Mouse (Mus musculus): ENCODE measurements around the gene Igfbp6. TPM values are rescaled to one million over a fixed set of nuclear protein-coding genes. Genes with fewer than 3 reads are reported as not detected.

The Igfbp6 gene
- polyA plus RNA-seq, 1 experiment = 25.5 TPM

GRCm38 (mm10) chr15:102116753-102117415 is 27.3 kb upstream of the Igfbp6 start:
- Histone ChIP-seq H3K36me3 (ENCODE audit: control insufficient read depth, insufficient read depth, low read length) (no peaks in the 10 kb centered on the region), H3K27me3 (ENCODE audit: control insufficient read depth, insufficient read depth, low read length) (no peaks in the 10 kb centered on the region), H3K4me1 (ENCODE audit: control insufficient read depth, insufficient read depth, low read length) (peaks cover 3% of the 10 kb centered on the region), H3K27ac (ENCODE audit: control insufficient read depth, insufficient read depth, low read depth, low read length) (no peak overlapping the region), H3K4me3 (ENCODE audit: control insufficient read depth, low read depth, low read length) (peak overlapping the region; percentile 68)
- TF ChIP-seq CTCF (IDR thresholded peaks at IDR 0.05; ENCODE audit: control insufficient read depth, insufficient read depth, insufficient replicate concordance, low read depth, low read length) (peak; percentile 6; the same call in 1 of the 2 replicates), POLR2A (IDR thresholded peaks at IDR 0.05; ENCODE audit: control insufficient read depth, low read depth, low read length) (no peak; the same call in 1 of the 2 replicates)

GRCm38 (mm10) chr15:102117461-102118443 is 26.4 kb upstream of the Igfbp6 start:
- Histone ChIP-seq H3K27me3 (ENCODE audit: control insufficient read depth, insufficient read depth, low read length) (no peaks in the 10 kb centered on the region), H3K36me3 (ENCODE audit: control insufficient read depth, insufficient read depth, low read length) (no peaks in the 10 kb centered on the region), H3K4me1 (ENCODE audit: control insufficient read depth, insufficient read depth, low read length) (peaks cover 3% of the 10 kb centered on the region), H3K4me3 (ENCODE audit: control insufficient read depth, low read depth, low read length) (peak overlapping the region; percentile 68), H3K27ac (ENCODE audit: control insufficient read depth, insufficient read depth, low read depth, low read length) (no peak overlapping the region)
- TF ChIP-seq POLR2A (IDR thresholded peaks at IDR 0.05; ENCODE audit: control insufficient read depth, low read depth, low read length) (no peak), CTCF (IDR thresholded peaks at IDR 0.05; ENCODE audit: control insufficient read depth, insufficient read depth, insufficient replicate concordance, low read depth, low read length) (peak; percentile 25; the same call in 1 of the 2 replicates)

DNA sequence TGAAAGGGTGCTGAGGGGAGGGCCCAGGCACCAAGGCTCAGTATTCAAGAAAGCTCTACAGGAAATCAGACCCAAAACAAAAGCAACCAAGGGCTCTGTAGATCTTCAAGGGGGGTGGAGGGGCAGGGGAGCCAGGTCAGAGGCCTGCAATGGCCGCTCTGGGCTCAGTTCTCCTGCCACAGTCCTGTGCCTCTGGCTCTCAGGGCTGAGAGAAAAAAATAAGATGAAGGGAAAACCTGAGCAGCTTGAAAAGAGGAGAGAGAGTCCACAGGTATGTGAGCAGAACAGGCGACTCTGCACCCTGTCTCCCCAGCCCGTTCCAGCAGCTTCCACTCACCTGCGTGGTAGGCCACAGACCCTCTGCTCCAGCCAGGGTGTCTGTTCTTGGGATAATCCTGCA is 25.6 kb upstream of the Igfbp6 start:
- Histone ChIP-seq H3K27ac (ENCODE audit: control insufficient read depth, insufficient read depth, low read depth, low read length) (peak overlapping the region; percentile 35; the same call in 1 of the 2 replicates), H3K4me1 (ENCODE audit: control insufficient read depth, insufficient read depth, low read length) (peaks cover 3% of the 10 kb centered on the region), H3K36me3 (ENCODE audit: control insufficient read depth, insufficient read depth, low read length) (no peaks in the 10 kb centered on the region), H3K4me3 (ENCODE audit: control insufficient read depth, low read depth, low read length) (peak overlapping the region; percentile 68), H3K27me3 (ENCODE audit: control insufficient read depth, insufficient read depth, low read length) (no peaks in the 10 kb centered on the region)
- no peak for TF ChIP-seq CTCF (IDR thresholded peaks at IDR 0.05; ENCODE audit: control insufficient read depth, insufficient read depth, insufficient replicate concordance, low read depth, low read length)
- TF ChIP-seq POLR2A (IDR thresholded peaks at IDR 0.05; ENCODE audit: control insufficient read depth, low read depth, low read length) = peak; percentile 38; the same call in 1 of the 2 replicates

GRCm38 (mm10) chr15:102119121-102119830 is 24.9 kb upstream of the Igfbp6 start:
- H3K36me3 ChIP-seq (ENCODE audit: control insufficient read depth, insufficient read depth, low read length) = no peaks in the 10 kb centered on the region

DNA sequence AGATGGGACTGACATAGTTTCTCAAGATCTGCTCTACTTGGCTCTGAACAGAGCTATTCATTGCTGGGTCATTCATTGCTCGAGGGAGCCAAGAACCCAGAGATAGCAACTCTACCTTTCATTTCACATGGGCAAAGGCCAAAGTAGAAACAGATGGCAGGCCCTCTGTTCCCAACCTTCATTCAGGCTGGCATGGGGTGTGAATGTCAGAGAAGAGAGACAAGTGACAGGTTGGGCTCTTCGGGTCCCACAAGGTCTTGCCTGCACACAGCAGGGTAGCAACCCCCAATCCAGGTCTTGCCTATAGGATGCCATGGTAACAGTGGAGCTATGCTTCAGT is 24.4 kb upstream of the Igfbp6 start:
- H3K27me3 ChIP-seq (ENCODE audit: control insufficient read depth, insufficient read depth, low read length) = no peaks in the 10 kb centered on the region
- peaks cover 3% of the 10 kb centered on the region for H3K4me1 ChIP-seq (ENCODE audit: control insufficient read depth, insufficient read depth, low read length)
- no peaks in the 10 kb centered on the region for H3K36me3 ChIP-seq (ENCODE audit: control insufficient read depth, insufficient read depth, low read length)
- no peak for TF ChIP-seq POLR2A (IDR thresholded peaks at IDR 0.05; ENCODE audit: control insufficient read depth, low read depth, low read length)
- no peak for TF ChIP-seq CTCF (IDR thresholded peaks at IDR 0.05; ENCODE audit: control insufficient read depth, insufficient read depth, insufficient replicate concordance, low read depth, low read length)
- no peak overlapping the region; the same call in 1 of the 2 replicates for H3K27ac ChIP-seq (ENCODE audit: control insufficient read depth, insufficient read depth, low read depth, low read length)
- H3K4me3 ChIP-seq (ENCODE audit: control insufficient read depth, low read depth, low read length) = peak overlapping the region; percentile 68; the same call in 1 of the 2 replicates

More at GRCm38 (mm10) chr15:102119121-102119830, 24.9 kb upstream of the Igfbp6 start:
- Histone ChIP-seq H3K4me3 (ENCODE audit: control insufficient read depth, low read depth, low read length) (peak overlapping the region; percentile 68), H3K4me1 (ENCODE audit: control insufficient read depth, insufficient read depth, low read length) (peaks cover 3% of the 10 kb centered on the region), H3K27me3 (ENCODE audit: control insufficient read depth, insufficient read depth, low read length) (no peaks in the 10 kb centered on the region), H3K27ac (ENCODE audit: control insufficient read depth, insufficient read depth, low read depth, low read length) (peak overlapping the region; percentile 35; the same call in 1 of the 2 replicates)
- TF ChIP-seq POLR2A (IDR thresholded peaks at IDR 0.05; ENCODE audit: control insufficient read depth, low read depth, low read length) (no peak), CTCF (IDR thresholded peaks at IDR 0.05; ENCODE audit: control insufficient read depth, insufficient read depth, insufficient replicate concordance, low read depth, low read length) (no peak)

- H3K4me3 ChIP-seq (ENCODE audit: control insufficient read depth, low read depth, low read length) = peak overlapping the region; percentile 10; the same call in 1 of the 2 replicates
- no peak for TF ChIP-seq CTCF (IDR thresholded peaks at IDR 0.05; ENCODE audit: control insufficient read depth, insufficient read depth, insufficient replicate concordance, low read depth, low read length)
- H3K36me3 ChIP-seq (ENCODE audit: control insufficient read depth, insufficient read depth, low read length) = no peaks in the 10 kb centered on the region
- no peaks in the 10 kb centered on the region for H3K27me3 ChIP-seq (ENCODE audit: control insufficient read depth, insufficient read depth, low read length)
- peaks cover 3% of the 10 kb centered on the region for H3K4me1 ChIP-seq (ENCODE audit: control insufficient read depth, insufficient read depth, low read length)
- H3K27ac ChIP-seq (ENCODE audit: control insufficient read depth, insufficient read depth, low read depth, low read length) = no peak overlapping the region; the same call in 1 of the 2 replicates
Observed at GRCm38 (mm10) chr15:102120530-102120929, 23.6 kb upstream of the Igfbp6 start.
